Mouse (Mus musculus): Measurements from ENCODE around the gene Kazn. TPM values are rescaled to one million over a fixed set of nuclear protein-coding genes. Genes with fewer than 3 reads are reported as not detected.

Kazn gene
- total and polyA plus RNA-seq, 2 experiments from 2014 or later: 20.9 to 78.3 TPM

GRCm38 (mm10) chr4:142149202-142149601 lies 90.0 kb downstream of the Kazn start:
- no peak for ATAC-seq
- H3K27ac ChIP-seq: no peak overlapping the region
- DNase-seq (ENCODE audit: low spot score): no peak
- 80% methylated on average over 9 of the region's 9 CpGs for WGBS
- H3K9me3 ChIP-seq (ENCODE audit: low read length): no peaks in the 10 kb centered on the region
- H3K4me3 ChIP-seq (ENCODE audit: low read length): no peak overlapping the region
- no peak overlapping the region for H3K9ac ChIP-seq (replicated peaks; ENCODE audit: low read length)
- no peaks in the 10 kb centered on the region for H3K27me3 ChIP-seq (ENCODE audit: insufficient read depth, low read length)
- H3K4me1 ChIP-seq (ENCODE audit: insufficient read depth, low read length): no peaks in the 10 kb centered on the region
- H3K4me2 ChIP-seq (ENCODE audit: low read depth, low read length): no peak overlapping the region
- TF ChIP-seq CTCF (IDR thresholded peaks at IDR 0.05; ENCODE audit: low read depth): peak; percentile 42
- peaks cover 25% of the 10 kb centered on the region for H3K36me3 ChIP-seq (ENCODE audit: insufficient read depth, low read length)

- H3K9ac ChIP-seq (replicated peaks; ENCODE audit: low read length): no peak overlapping the region
- H3K4me2 ChIP-seq (ENCODE audit: low read depth, low read length): no peak overlapping the region
- no peaks in the 10 kb centered on the region for H3K9me3 ChIP-seq (ENCODE audit: low read length)
- H3K27me3 ChIP-seq (ENCODE audit: insufficient read depth, low read length): no peaks in the 10 kb centered on the region
- ATAC-seq: no peak
- H3K27ac ChIP-seq: no peak overlapping the region
- 97% methylated on average over 10 of the region's 10 CpGs for WGBS
- H3K36me3 ChIP-seq (ENCODE audit: insufficient read depth, low read length): peaks cover 33% of the 10 kb centered on the region
- TF ChIP-seq CTCF (IDR thresholded peaks at IDR 0.05; ENCODE audit: low read depth): no peak
- no peaks in the 10 kb centered on the region for H3K4me1 ChIP-seq (ENCODE audit: insufficient read depth, low read length)
- DNase-seq (ENCODE audit: low spot score): no peak
- no peak overlapping the region for H3K4me3 ChIP-seq (ENCODE audit: low read length)
Observed at GRCm38 (mm10) chr4:142147671-142148070, 91.5 kb downstream of the Kazn start.

- Histone ChIP-seq H3K27ac (no peak overlapping the region), H3K9ac (replicated peaks; ENCODE audit: low read length) (no peak overlapping the region), H3K4me3 (ENCODE audit: low read length) (no peak overlapping the region), H3K9me3 (ENCODE audit: low read length) (no peaks in the 10 kb centered on the region), H3K27me3 (ENCODE audit: insufficient read depth, low read length) (no peaks in the 10 kb centered on the region), H3K4me2 (ENCODE audit: low read depth, low read length) (no peak overlapping the region), H3K4me1 (ENCODE audit: insufficient read depth, low read length) (no peaks in the 10 kb centered on the region), H3K36me3 (ENCODE audit: insufficient read depth, low read length) (peaks cover 33% of the 10 kb centered on the region)
- TF ChIP-seq CTCF (IDR thresholded peaks at IDR 0.05; ENCODE audit: low read depth): peak; percentile 62
- ATAC-seq (no peak), DNase-seq (ENCODE audit: low spot score) (peak; percentile 46)
- WGBS: 40% methylated on average over 5 of the region's 5 CpGs
Observed at GRCm38 (mm10) chr4:142144096-142144495, 95.1 kb downstream of the Kazn start.

- peaks cover 28% of the 10 kb centered on the region for H3K36me3 ChIP-seq (ENCODE audit: insufficient read depth, low read length)
- no peaks in the 10 kb centered on the region for H3K9me3 ChIP-seq (ENCODE audit: low read length)
- TF ChIP-seq CTCF (IDR thresholded peaks at IDR 0.05; ENCODE audit: low read depth): no peak
- no peak overlapping the region for H3K4me2 ChIP-seq (ENCODE audit: low read depth, low read length)
- H3K4me3 ChIP-seq (ENCODE audit: low read length): no peak overlapping the region
- no peak overlapping the region for H3K27ac ChIP-seq
- ATAC-seq (no peak), DNase-seq (ENCODE audit: low spot score) (no peak)
- no peaks in the 10 kb centered on the region for H3K4me1 ChIP-seq (ENCODE audit: insufficient read depth, low read length)
- H3K27me3 ChIP-seq (ENCODE audit: insufficient read depth, low read length): no peaks in the 10 kb centered on the region
- WGBS: 90% methylated on average over 6 of the region's 6 CpGs
- H3K9ac ChIP-seq (replicated peaks; ENCODE audit: low read length): no peak overlapping the region
Observed at GRCm38 (mm10) chr4:142143290-142143689, 95.9 kb downstream of the Kazn start.

- H3K27ac ChIP-seq: no peak overlapping the region
- H3K4me1 ChIP-seq (ENCODE audit: insufficient read depth, low read length): no peaks in the 10 kb centered on the region
- no peaks in the 10 kb centered on the region for H3K9me3 ChIP-seq (ENCODE audit: low read length)
- no peaks in the 10 kb centered on the region for H3K27me3 ChIP-seq (ENCODE audit: insufficient read depth, low read length)
- WGBS: 84% methylated on average over 5 of the region's 5 CpGs
- ATAC-seq (no peak), DNase-seq (ENCODE audit: low spot score) (no peak)
- peaks cover 8% of the 10 kb centered on the region; the same call in 1 of the 2 replicates for H3K36me3 ChIP-seq (ENCODE audit: insufficient read depth, low read length)
- no peak overlapping the region for H3K9ac ChIP-seq (replicated peaks; ENCODE audit: low read length)
- no peak overlapping the region for H3K4me2 ChIP-seq (ENCODE audit: low read depth, low read length)
- H3K4me3 ChIP-seq (ENCODE audit: low read length): no peak overlapping the region
- TF ChIP-seq CTCF (IDR thresholded peaks at IDR 0.05; ENCODE audit: low read depth): no peak
Observed at GRCm38 (mm10) chr4:142139729-142140128, 99.5 kb downstream of the Kazn start.

- TF ChIP-seq CTCF (IDR thresholded peaks at IDR 0.05; ENCODE audit: low read depth): no peak
- H3K27ac ChIP-seq: no peak overlapping the region
- WGBS: 15% methylated on average over 9 of the region's 9 CpGs
- ATAC-seq: 0 out of 2 replicates have a peak, but pooled peaks have one; percentile 16
- H3K9ac ChIP-seq (replicated peaks; ENCODE audit: low read length): no peak overlapping the region
- peak; percentile 31 for DNase-seq (ENCODE audit: low spot score)
- H3K4me1 ChIP-seq (ENCODE audit: insufficient read depth, low read length): no peaks in the 10 kb centered on the region
- no peaks in the 10 kb centered on the region for H3K9me3 ChIP-seq (ENCODE audit: low read length)
- H3K36me3 ChIP-seq (ENCODE audit: insufficient read depth, low read length): peaks cover 8% of the 10 kb centered on the region; the same call in 1 of the 2 replicates
- H3K4me2 ChIP-seq (ENCODE audit: low read depth, low read length): no peak overlapping the region
- no peaks in the 10 kb centered on the region for H3K27me3 ChIP-seq (ENCODE audit: insufficient read depth, low read length)
- no peak overlapping the region for H3K4me3 ChIP-seq (ENCODE audit: low read length)
Observed at GRCm38 (mm10) chr4:142138356-142139099, 100.7 kb downstream of the Kazn start.
